Mouse (Mus musculus): ENCODE results near the gene Cacng8. TPM values are rescaled to one million over a fixed set of nuclear protein-coding genes. Genes with fewer than 3 reads are reported as not detected.
"Not testable (repeated sequence)": the region's sequence is repeated elsewhere in the genome, so short reads cannot be mapped to it uniquely, and the experiment has no call there.

The Cacng8 gene
- polyA plus RNA-seq, 1 experiment = 0.11 TPM

- TF ChIP-seq CTCF (conservative IDR thresholded peaks at IDR 0.05; ENCODE audit: insufficient read depth, insufficient read length, low read depth, low read length) (no peak), POLR2A (IDR thresholded peaks at IDR 0.05; ENCODE audit: low read depth, low read length) (no peak)
- DNase-seq = no peak
- 0 out of 2 replicates have a peak, but pooled peaks cover 3% of the 10 kb centered on the region for H3K4me1 ChIP-seq (ENCODE audit: control insufficient read depth, insufficient read depth, low read length)
- H3K4me3 ChIP-seq (ENCODE audit: insufficient read depth, low read depth, low read length) = no peak overlapping the region
- H3K27ac ChIP-seq (ENCODE audit: insufficient read depth, low read depth, low read length) = no peak overlapping the region
- no peaks in the 10 kb centered on the region for H3K27me3 ChIP-seq (replicated peaks; ENCODE audit: control insufficient read depth, insufficient read depth, low read length)
- H3K36me3 ChIP-seq (ENCODE audit: control insufficient read depth, insufficient read depth, low read length) = no peaks in the 10 kb centered on the region
- 88% methylated on average over 18 of the region's 18 CpGs for WGBS
Observed at GRCm38 (mm10) chr7:3387761-3388160, 2.7 kb upstream of the Cacng8 start.

- Histone ChIP-seq H3K4me1 (ENCODE audit: control insufficient read depth, insufficient read depth, low read length) (0 out of 2 replicates have a peak, but pooled peaks cover 3% of the 10 kb centered on the region), H3K36me3 (ENCODE audit: control insufficient read depth, insufficient read depth, low read length) (no peaks in the 10 kb centered on the region), H3K27ac (ENCODE audit: insufficient read depth, low read depth, low read length) (no peak overlapping the region), H3K4me3 (ENCODE audit: insufficient read depth, low read depth, low read length) (no peak overlapping the region), H3K27me3 (replicated peaks; ENCODE audit: control insufficient read depth, insufficient read depth, low read length) (no peaks in the 10 kb centered on the region)
- DNase-seq = no peak
- 68% methylated on average over 6 of the region's 6 CpGs for WGBS
- no peak for TF ChIP-seq POLR2A (IDR thresholded peaks at IDR 0.05; ENCODE audit: low read depth, low read length)
- TF ChIP-seq CTCF (conservative IDR thresholded peaks at IDR 0.05; ENCODE audit: insufficient read depth, insufficient read length, low read depth, low read length) = no peak
Observed at GRCm38 (mm10) chr7:3388885-3389284, 1.6 kb upstream of the Cacng8 start.

- H3K27ac ChIP-seq (ENCODE audit: insufficient read depth, low read depth, low read length) = no peak overlapping the region
- peak; percentile 74 for DNase-seq
- H3K27me3 ChIP-seq (replicated peaks; ENCODE audit: control insufficient read depth, insufficient read depth, low read length) = no peaks in the 10 kb centered on the region
- peak overlapping the region; percentile 1; the same call in 1 of the 2 replicates for H3K4me3 ChIP-seq (ENCODE audit: insufficient read depth, low read depth, low read length)
- WGBS = 2% methylated on average over 16 of the region's 17 CpGs
- 0 out of 2 replicates have a peak, but pooled peaks cover 3% of the 10 kb centered on the region for H3K4me1 ChIP-seq (ENCODE audit: control insufficient read depth, insufficient read depth, low read length)
- H3K36me3 ChIP-seq (ENCODE audit: control insufficient read depth, insufficient read depth, low read length) = no peaks in the 10 kb centered on the region
- TF ChIP-seq CTCF (conservative IDR thresholded peaks at IDR 0.05; ENCODE audit: insufficient read depth, insufficient read length, low read depth, low read length) (no peak), POLR2A (IDR thresholded peaks at IDR 0.05; ENCODE audit: low read depth, low read length) (no peak)
Observed at GRCm38 (mm10) chr7:3389444-3390412, 755 bp upstream of the Cacng8 start.

GRCm38 (mm10) chr7:3391081-3391451, 583 bp downstream of the Cacng8 start:
- TF ChIP-seq CTCF (conservative IDR thresholded peaks at IDR 0.05; ENCODE audit: insufficient read depth, insufficient read length, low read depth, low read length) (no peak), POLR2A (IDR thresholded peaks at IDR 0.05; ENCODE audit: low read depth, low read length) (no peak)
- 0 out of 2 replicates have a peak, but pooled peaks cover 3% of the 10 kb centered on the region for H3K4me1 ChIP-seq (ENCODE audit: control insufficient read depth, insufficient read depth, low read length)
- no peak for DNase-seq
- no peak overlapping the region for H3K27ac ChIP-seq (ENCODE audit: insufficient read depth, low read depth, low read length)
- no peaks in the 10 kb centered on the region for H3K36me3 ChIP-seq (ENCODE audit: control insufficient read depth, insufficient read depth, low read length)
- WGBS = 22% methylated on average over 12 of the region's 12 CpGs
- H3K27me3 ChIP-seq (replicated peaks; ENCODE audit: control insufficient read depth, insufficient read depth, low read length) = no peaks in the 10 kb centered on the region
- no peak overlapping the region for H3K4me3 ChIP-seq (ENCODE audit: insufficient read depth, low read depth, low read length)

- 25% methylated on average over 4 of the region's 4 CpGs for WGBS
- TF ChIP-seq POLR2A (IDR thresholded peaks at IDR 0.05; ENCODE audit: low read depth, low read length) (no peak), CTCF (conservative IDR thresholded peaks at IDR 0.05; ENCODE audit: insufficient read depth, insufficient read length, low read depth, low read length) (no peak)
- H3K27me3 ChIP-seq (replicated peaks; ENCODE audit: control insufficient read depth, insufficient read depth, low read length) = no peaks in the 10 kb centered on the region
- H3K36me3 ChIP-seq (ENCODE audit: control insufficient read depth, insufficient read depth, low read length) = no peaks in the 10 kb centered on the region
- DNase-seq = no peak
- H3K4me1 ChIP-seq (ENCODE audit: control insufficient read depth, insufficient read depth, low read length) = 0 out of 2 replicates have a peak, but pooled peaks cover 3% of the 10 kb centered on the region
- H3K27ac ChIP-seq (ENCODE audit: insufficient read depth, low read depth, low read length) = no peak overlapping the region
- no peak overlapping the region for H3K4me3 ChIP-seq (ENCODE audit: insufficient read depth, low read depth, low read length)
Observed at GRCm38 (mm10) chr7:3391809-3392208, 1.3 kb downstream of the Cacng8 start.

GRCm38 (mm10) chr7:3397355-3397754, 6.9 kb downstream of the Cacng8 start:
- WGBS = 62% methylated on average over 10 of the region's 10 CpGs
- Histone ChIP-seq H3K27ac (ENCODE audit: insufficient read depth, low read depth, low read length) (no peak overlapping the region), H3K36me3 (ENCODE audit: control insufficient read depth, insufficient read depth, low read length) (no peaks in the 10 kb centered on the region), H3K4me3 (ENCODE audit: insufficient read depth, low read depth, low read length) (no peak overlapping the region), H3K4me1 (ENCODE audit: control insufficient read depth, insufficient read depth, low read length) (no peaks in the 10 kb centered on the region), H3K27me3 (replicated peaks; ENCODE audit: control insufficient read depth, insufficient read depth, low read length) (no peaks in the 10 kb centered on the region)
- no peak for DNase-seq
- TF ChIP-seq POLR2A (IDR thresholded peaks at IDR 0.05; ENCODE audit: low read depth, low read length) = no peak
- no peak for TF ChIP-seq CTCF (conservative IDR thresholded peaks at IDR 0.05; ENCODE audit: insufficient read depth, insufficient read length, low read depth, low read length)

GRCm38 (mm10) chr7:3397797-3398196, 7.3 kb downstream of the Cacng8 start:
- TF ChIP-seq CTCF (conservative IDR thresholded peaks at IDR 0.05; ENCODE audit: insufficient read depth, insufficient read length, low read depth, low read length) (no peak), POLR2A (IDR thresholded peaks at IDR 0.05; ENCODE audit: low read depth, low read length) (no peak)

GRCm38 (mm10) chr7:3398363-3398762, 7.9 kb downstream of the Cacng8 start:
- H3K36me3 ChIP-seq (ENCODE audit: control insufficient read depth, insufficient read depth, low read length); DNase-seq; H3K4me1 ChIP-seq (ENCODE audit: control insufficient read depth, insufficient read depth, low read length); H3K4me3 ChIP-seq (ENCODE audit: insufficient read depth, low read depth, low read length); H3K27ac ChIP-seq (ENCODE audit: insufficient read depth, low read depth, low read length); H3K27me3 ChIP-seq (replicated peaks; ENCODE audit: control insufficient read depth, insufficient read depth, low read length): not testable (repeated sequence)
- 91% methylated on average over 8 of the region's 8 CpGs for WGBS

More at GRCm38 (mm10) chr7:3397797-3398196, 7.3 kb downstream of the Cacng8 start:
- Histone ChIP-seq H3K27me3 (replicated peaks; ENCODE audit: control insufficient read depth, insufficient read depth, low read length) (no peaks in the 10 kb centered on the region), H3K36me3 (ENCODE audit: control insufficient read depth, insufficient read depth, low read length) (no peaks in the 10 kb centered on the region), H3K4me3 (ENCODE audit: insufficient read depth, low read depth, low read length) (no peak overlapping the region), H3K4me1 (ENCODE audit: control insufficient read depth, insufficient read depth, low read length) (no peaks in the 10 kb centered on the region), H3K27ac (ENCODE audit: insufficient read depth, low read depth, low read length) (no peak overlapping the region)
- 31% methylated on average over 7 of the region's 7 CpGs for WGBS
- no peak for DNase-seq
